Comparison of ENCODE assay signal across 8 mouse cellular contexts in genomic region chr10:87058251-87058925, GRCm38 (mm10). TPM values are rescaled to one million over a fixed set of nuclear protein-coding genes. Genes with fewer than 3 reads are reported as not detected.
A peak's percentile ranks its signal among the peaks of the same experiment; 100 is the strongest.
DNase-seq lines count a peak whose midpoint lies in the region; ATAC-seq and TF ChIP-seq lines count a peak whose summit lies in the region.
"Had no signal": no experiment of that assay in that cellular context is flagged by ENCODE, and none has a peak within 500 bp of the region (broad histone marks: within the 10 kb centered on the region; RNA-seq: fewer than 3 reads in every experiment).

No protein-coding gene starts in this region.

- no peak for TF ChIP-seq POLR2A in thymus, adult 2 months (IDR thresholded peaks at IDR 0.05; ENCODE audit: control insufficient read depth, extremely low read depth, insufficient read depth, low read length, poor library complexity)

- peak overlapping the region; percentile 77 for H3K4me3 ChIP-seq in E14TG2a.4 (replicated peaks; ENCODE audit: low read length)
- H3K4me3 ChIP-seq in hindbrain, embryonic 11.5 days (ENCODE audit: low read depth, low read length), result peak overlapping the region; percentile 39
- peak overlapping the region; percentile 52 for H3K4me3 ChIP-seq in midbrain, embryonic 16.5 days (ENCODE audit: low read depth, low read length)
- H3K4me3 ChIP-seq in thymus, adult 2 months (ENCODE audit: control insufficient read depth, insufficient read depth, low read length), result peak overlapping the region; percentile 7

- DNase-seq in Muller cell, postnatal 12 days (ENCODE audit: inconsistent ontology term), result peak; percentile 72
- peak; percentile 82 for DNase-seq in embryo, embryonic 10 days (ENCODE audit: low spot score)
- DNase-seq in hindbrain, embryonic 11.5 days (ENCODE audit: low spot score), result peak; percentile 91
- peak; percentile 64 to 82 for DNase-seq in left cerebral cortex, postnatal 36 days (ENCODE audit: low spot score in 2 of 2)
- peak; percentile 61 for DNase-seq in thymus, adult 2 months

- peaks cover 20% of the 10 kb centered on the region; the same call in 1 of the 2 replicates for H3K27me3 ChIP-seq in E14TG2a.4 (ENCODE audit: insufficient read depth, low read length)
- H3K27me3 ChIP-seq in hindbrain, embryonic 11.5 days (ENCODE audit: control insufficient read depth, insufficient read depth, low read length), result no peaks in the 10 kb centered on the region
- no peaks in the 10 kb centered on the region for H3K27me3 ChIP-seq in midbrain, embryonic 16.5 days (ENCODE audit: control insufficient read depth, insufficient read depth, low read depth, low read length)
- H3K27me3 ChIP-seq in thymus, adult 2 months (ENCODE audit: control insufficient read depth, insufficient read depth, low read length), result no peaks in the 10 kb centered on the region

- no peak for TF ChIP-seq CTCF in E14TG2a.4 (conservative IDR thresholded peaks at IDR 0.05; ENCODE audit: low read length)
- TF ChIP-seq CTCF in thymus, adult 2 months (IDR thresholded peaks at IDR 0.05; ENCODE audit: borderline replicate concordance, control insufficient read depth, extremely low read depth, insufficient read depth, low read length, poor library complexity), result no peak

- H3K27ac ChIP-seq in hindbrain, embryonic 11.5 days (ENCODE audit: low read depth, low read length), result peak overlapping the region; percentile 86
- H3K27ac ChIP-seq in midbrain, embryonic 16.5 days (ENCODE audit: low read length), result peak overlapping the region; percentile 88
- H3K27ac ChIP-seq in thymus, adult 2 months (ENCODE audit: control insufficient read depth, insufficient read depth, low read length), result no peak overlapping the region
- H3K27ac ChIP-seq: macrophage had no signal

- H3K4me1 ChIP-seq in E14TG2a.4 (replicated peaks; ENCODE audit: low read depth, low read length), result peaks cover 12% of the 10 kb centered on the region
- H3K4me1 ChIP-seq in hindbrain, embryonic 11.5 days (replicated peaks; ENCODE audit: control insufficient read depth, insufficient read depth, low read length), result no peaks in the 10 kb centered on the region
- H3K4me1 ChIP-seq in midbrain, embryonic 16.5 days (ENCODE audit: control insufficient read depth, insufficient read depth, low read length), result peaks cover 12% of the 10 kb centered on the region
- H3K4me1 ChIP-seq in thymus, adult 2 months (replicated peaks; ENCODE audit: control insufficient read depth, insufficient read depth, low read length), result peaks cover 19% of the 10 kb centered on the region

- ATAC-seq in hindbrain, embryonic 11.5 days (ENCODE audit: low FRiP score), result peak; percentile 97
- ATAC-seq in midbrain, embryonic 16.5 days, result peak; percentile 97

- no peaks in the 10 kb centered on the region for H3K9me3 ChIP-seq in E14TG2a.4 (ENCODE audit: low read length)
- no peaks in the 10 kb centered on the region for H3K9me3 ChIP-seq in hindbrain, embryonic 11.5 days (ENCODE audit: control insufficient read depth, low read length)
- H3K9me3 ChIP-seq in midbrain, embryonic 16.5 days (replicated peaks; ENCODE audit: control insufficient read depth, low read length, poor library complexity, severe bottlenecking), result no peaks in the 10 kb centered on the region

- H3K4me2 ChIP-seq in hindbrain, embryonic 11.5 days (replicated peaks; ENCODE audit: low read depth, low read length), result peak overlapping the region; percentile 55
- peak overlapping the region; percentile 79 for H3K4me2 ChIP-seq in midbrain, embryonic 16.5 days (ENCODE audit: low read length)

- H3K36me3 ChIP-seq in E14TG2a.4 (ENCODE audit: insufficient read depth, low read length), result no peaks in the 10 kb centered on the region
- no peaks in the 10 kb centered on the region for H3K36me3 ChIP-seq in hindbrain, embryonic 11.5 days (ENCODE audit: control insufficient read depth, insufficient read depth, low read length)
- no peaks in the 10 kb centered on the region for H3K36me3 ChIP-seq in midbrain, embryonic 16.5 days (ENCODE audit: control insufficient read depth, insufficient read depth, low read length)
- no peaks in the 10 kb centered on the region for H3K36me3 ChIP-seq in thymus, adult 2 months (ENCODE audit: control insufficient read depth, insufficient read depth, low read length)

- H3K9ac ChIP-seq in hindbrain, embryonic 11.5 days (ENCODE audit: low read depth, low read length), result peak overlapping the region; percentile 45
- peak overlapping the region; percentile 75 for H3K9ac ChIP-seq in midbrain, embryonic 16.5 days (ENCODE audit: low read depth, low read length)

- intact Hi-C loops in left cerebral cortex, postnatal 36 days (cut with DNase I), result no loop called here

- WGBS in hindbrain, embryonic 11.5 days, result under 1% methylated on average over 34 of the region's 34 CpGs
- WGBS in midbrain, embryonic 16.5 days, result 0% methylated on average over 28 of the region's 34 CpGs
- 3% methylated on average over 34 of the region's 34 CpGs for WGBS in thymus, adult 2 months

RNA-seq across cellular contexts. Expression of gene 1700113H08Rik, which starts 0.5 kb away (rescaled TPM):
- 0.14 and 0.42 TPM in 2 replicates for polyA plus RNA-seq in hindbrain, embryonic 11.5 days (2014; fragmentation: Nextera tagmentation; extraction: Ambion mirVana)
- total RNA-seq in left cerebral cortex, postnatal 36 days (2021), result not detected
- 0.22 and 0.40 TPM in 2 replicates for polyA plus RNA-seq in midbrain, embryonic 16.5 days (2015; fragmentation: Nextera tagmentation; extraction: Ambion mirVana)
- polyA plus RNA-seq in thymus, adult 2 months (2012; rRNA removed), result 0.08 TPM in 1 of 2 replicates, not detected in the other
- polyA plus RNA-seq: macrophage had no signal

RNA-seq across cellular contexts. Expression of gene Stab2, which starts 50.6 kb away (rescaled TPM):
- polyA plus RNA-seq in hindbrain, embryonic 11.5 days (2014; fragmentation: Nextera tagmentation; extraction: Ambion mirVana), result 0.20 and 0.26 TPM in 2 replicates
- under 1 TPM; 0.32 to 0.54 TPM for total RNA-seq in left cerebral cortex, postnatal 36 days (2021)
- polyA plus RNA-seq in midbrain, embryonic 16.5 days (2015; fragmentation: Nextera tagmentation; extraction: Ambion mirVana), result 0.03 and 0.10 TPM in 2 replicates
- 7.2 and 8.5 TPM in 2 replicates for polyA plus RNA-seq in thymus, adult 2 months (2012; rRNA removed)

Comparison
In these comparisons a context has a peak if more than half of its experiments do, and no peak if none do; other contexts are left out.
1. H3K4me3 ChIP-seq: peak in every context shown above with its lines; median percentile 77 in E14TG2a.4; 52 in midbrain, embryonic 16.5 days; 39 in hindbrain, embryonic 11.5 days; 7 in thymus, adult 2 months.